Mouse (Mus musculus) kidney, adult 2 months (tissue): ENCODE data around the gene Usp35.

Source experiments
- CTCF ChIP-seq: fragments of 200-500 bp; conservative IDR thresholded peaks from 2 replicates; pipeline ENCODE4 v1.5.1; 2011; ENCODE audit warnings: low read depth, mild to moderate bottlenecking, control low read depth, low read length, moderate library complexity, mixed read lengths; ENCODE audit not compliant: insufficient read depth, insufficient read length
- POLR2A ChIP-seq: fragments of 200-500 bp; IDR thresholded peaks from one replicate; pipeline ENCODE4 v1.6.1; 2011; ENCODE audit warnings: low read depth, low read length, control low read depth

- TF ChIP-seq CTCF (no peak), POLR2A (no peak)
These were observed 26.5 kb upstream of the Usp35 start for GRCm38 (mm10) chr7:97358347-97358746.
